Mouse (Mus musculus): Measurements from ENCODE around the gene Olfr324. TPM values are rescaled to one million over a fixed set of nuclear protein-coding genes. Genes with fewer than 3 reads are reported as not detected.

The Olfr324 gene
- total and polyA plus RNA-seq, 3 experiments, result not detected

DNA sequence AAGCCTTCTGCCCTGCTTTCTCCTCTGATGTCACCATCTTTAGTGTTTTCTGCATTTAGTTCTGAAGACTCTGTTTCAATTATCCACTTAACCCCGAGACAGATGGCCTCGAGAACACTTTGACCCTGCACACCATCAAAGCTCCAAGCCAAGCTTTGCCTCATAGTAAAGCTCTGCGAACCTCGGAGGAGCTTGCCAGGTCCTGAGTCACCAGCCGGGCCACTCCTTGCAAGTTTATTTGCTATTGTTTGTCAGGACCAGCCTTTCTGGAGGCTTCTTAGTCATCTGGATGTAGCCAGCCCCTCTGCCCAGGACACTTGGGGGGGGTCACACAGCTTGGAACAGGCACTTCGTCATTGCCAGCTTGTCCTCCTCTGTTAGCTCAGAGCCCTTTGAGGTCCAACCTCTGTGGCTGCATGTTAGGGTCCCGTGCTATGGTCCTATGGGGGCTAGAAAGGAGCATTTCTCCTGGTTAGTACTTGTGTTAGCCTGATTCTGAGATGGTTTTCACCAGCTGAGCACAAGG, 43.3 kb downstream of the Olfr324 start:
- TF ChIP-seq CTCF (IDR thresholded peaks at IDR 0.05) (no peak), POLR2A (IDR thresholded peaks at IDR 0.05; ENCODE audit: insufficient read depth, low read depth, low read length) (no peak), EP300 (IDR thresholded peaks at IDR 0.05; ENCODE audit: insufficient read depth, low read depth, low read length) (no peak)
- H3K4me1 ChIP-seq (ENCODE audit: control insufficient read depth, insufficient read depth, low read length), result no peaks in the 10 kb centered on the region
- no peaks in the 10 kb centered on the region for H3K79me2 ChIP-seq (replicated peaks; ENCODE audit: control insufficient read depth, insufficient read depth, low read length)
- no peak overlapping the region for H3K4me3 ChIP-seq
- H3K27me3 ChIP-seq (ENCODE audit: control insufficient read depth, insufficient read depth, low read length), result peaks cover 3% of the 10 kb centered on the region
- H3K9ac ChIP-seq (ENCODE audit: low read depth, low read length), result no peak overlapping the region
- H3K36me3 ChIP-seq (ENCODE audit: control insufficient read depth, insufficient read depth, low read length), result no peaks in the 10 kb centered on the region
- WGBS, result 44% methylated on average over 7 of the region's 7 CpGs
- DNase-seq, result peak; percentile 24 to 32
- no peak overlapping the region for H3K27ac ChIP-seq
- intact Hi-C loops (cut with DNase I), result loop anchor here (5.0 to 10.0 kb wide), 2 partner anchors 143 to 336 kb away; partner anchors contain the start of gene Olfr332

DNA sequence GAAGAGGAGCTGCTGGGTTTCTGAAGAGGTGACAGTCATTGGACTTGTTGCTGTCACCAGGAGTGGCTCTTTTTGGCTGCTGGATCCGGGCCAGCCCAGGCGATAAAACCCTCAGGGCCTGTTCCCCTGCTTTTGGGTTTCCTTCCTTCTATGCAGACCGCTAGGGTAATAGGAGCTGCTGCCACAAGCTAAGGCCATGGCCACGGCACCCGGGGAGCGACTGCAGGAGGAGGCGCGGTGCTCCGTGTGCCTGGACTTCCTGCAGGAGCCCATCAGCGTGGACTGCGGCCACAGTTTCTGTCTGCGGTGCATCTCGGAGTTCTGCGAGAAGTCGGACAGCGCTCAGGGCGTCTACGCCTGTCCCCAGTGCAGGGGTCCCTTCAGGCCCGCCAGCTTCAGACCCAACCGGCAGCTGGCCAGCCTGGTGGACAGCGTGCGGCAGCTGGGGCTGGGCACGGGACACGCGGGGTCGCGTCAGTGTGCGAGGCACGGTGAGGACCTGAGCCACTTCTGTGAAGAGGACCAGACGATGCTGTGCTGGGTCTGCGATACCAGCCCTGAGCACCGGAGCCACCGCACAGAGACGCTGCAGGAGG, 45.5 kb downstream of the Olfr324 start, which contains the start of gene Trim58:
Gene Trim58 (plus strand): TSS at position 194 of the 596 bp plus-strand sequence.
- TF ChIP-seq CTCF (IDR thresholded peaks at IDR 0.05), result no peak
- no peak for TF ChIP-seq EP300 (IDR thresholded peaks at IDR 0.05; ENCODE audit: insufficient read depth, low read depth, low read length)
- TF ChIP-seq POLR2A (IDR thresholded peaks at IDR 0.05; ENCODE audit: insufficient read depth, low read depth, low read length), result no peak
- H3K36me3 ChIP-seq (ENCODE audit: control insufficient read depth, insufficient read depth, low read length), result no peaks in the 10 kb centered on the region
- DNase-seq, result peak in 1 of 2 experiments; percentile 28
- 2% methylated on average over 34 of the region's 34 CpGs for WGBS
- peak within 1 kb of the TSS; percentile 22; the same call in 1 of the 2 replicates for H3K4me3 ChIP-seq
- peaks cover 3% of the 10 kb centered on the region for H3K27me3 ChIP-seq (ENCODE audit: control insufficient read depth, insufficient read depth, low read length)
- no peaks in the 10 kb centered on the region for H3K79me2 ChIP-seq (replicated peaks; ENCODE audit: control insufficient read depth, insufficient read depth, low read length)
- intact Hi-C loops (cut with DNase I), result no loop called here
- 0 out of 2 replicates have a peak within 1 kb of the TSS, but pooled peaks have one; percentile 11 for H3K9ac ChIP-seq (ENCODE audit: low read depth, low read length)
- no peaks in the 10 kb centered on the region for H3K4me1 ChIP-seq (ENCODE audit: control insufficient read depth, insufficient read depth, low read length)
- H3K27ac ChIP-seq, result no peak within 1 kb of the TSS

GRCm38 (mm10) chr11:58641057-58641456, 46.1 kb downstream of the Olfr324 start:
- Histone ChIP-seq H3K4me3 (no peak overlapping the region), H3K27me3 (ENCODE audit: control insufficient read depth, insufficient read depth, low read length) (peaks cover 3% of the 10 kb centered on the region), H3K27ac (no peak overlapping the region), H3K4me1 (ENCODE audit: control insufficient read depth, insufficient read depth, low read length) (no peaks in the 10 kb centered on the region), H3K36me3 (ENCODE audit: control insufficient read depth, insufficient read depth, low read length) (no peaks in the 10 kb centered on the region), H3K9ac (ENCODE audit: low read depth, low read length) (no peak overlapping the region), H3K79me2 (replicated peaks; ENCODE audit: control insufficient read depth, insufficient read depth, low read length) (no peaks in the 10 kb centered on the region)
- DNase-seq, result no peak
- WGBS, result 38% methylated on average over 13 of the region's 14 CpGs
- TF ChIP-seq CTCF (IDR thresholded peaks at IDR 0.05), result no peak
- no peak for TF ChIP-seq EP300 (IDR thresholded peaks at IDR 0.05; ENCODE audit: insufficient read depth, low read depth, low read length)
- TF ChIP-seq POLR2A (IDR thresholded peaks at IDR 0.05; ENCODE audit: insufficient read depth, low read depth, low read length), result no peak
- intact Hi-C loops (cut with DNase I), result no loop called here

DNA sequence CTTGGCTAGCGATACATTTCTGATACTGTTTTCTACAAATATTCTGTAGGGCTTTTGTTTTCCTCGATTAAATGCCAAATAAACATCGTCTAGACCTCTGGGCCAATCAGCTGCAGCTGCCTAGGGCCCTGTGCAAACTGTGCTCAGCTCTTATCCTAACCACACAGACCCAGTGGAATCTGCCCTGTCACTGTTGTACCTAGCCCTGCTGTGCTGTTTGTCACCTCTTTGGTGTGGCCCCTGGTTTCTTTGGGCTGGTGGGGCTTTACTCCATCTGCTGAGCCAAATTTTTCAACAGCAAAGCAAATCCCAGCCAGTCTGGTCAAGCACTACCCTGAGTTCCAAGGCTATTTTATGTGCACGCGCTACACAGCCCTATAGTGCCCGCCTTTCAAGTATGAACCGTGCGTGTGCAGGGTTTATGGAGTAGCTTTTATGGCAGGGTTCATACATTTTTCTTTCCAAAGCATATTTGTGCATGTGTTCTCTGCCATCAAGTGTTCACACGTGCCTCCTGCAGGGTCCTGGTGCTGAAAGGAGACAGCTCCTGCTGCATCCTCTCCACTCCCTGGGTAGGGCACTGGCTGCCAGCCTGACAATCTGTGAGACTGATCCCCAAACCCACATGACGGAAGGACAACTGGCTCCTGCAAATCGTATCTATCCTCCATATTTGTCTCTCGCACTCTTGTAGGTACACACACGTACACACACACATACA, 46.9 kb downstream of the Olfr324 start:
- Histone ChIP-seq H3K9ac (ENCODE audit: low read depth, low read length) (no peak overlapping the region), H3K36me3 (ENCODE audit: control insufficient read depth, insufficient read depth, low read length) (no peaks in the 10 kb centered on the region), H3K4me1 (ENCODE audit: control insufficient read depth, insufficient read depth, low read length) (no peaks in the 10 kb centered on the region), H3K79me2 (replicated peaks; ENCODE audit: control insufficient read depth, insufficient read depth, low read length) (no peaks in the 10 kb centered on the region), H3K27me3 (ENCODE audit: control insufficient read depth, insufficient read depth, low read length) (peaks cover 3% of the 10 kb centered on the region), H3K27ac (no peak overlapping the region), H3K4me3 (no peak overlapping the region)
- TF ChIP-seq POLR2A (IDR thresholded peaks at IDR 0.05; ENCODE audit: insufficient read depth, low read depth, low read length) (no peak), EP300 (IDR thresholded peaks at IDR 0.05; ENCODE audit: insufficient read depth, low read depth, low read length) (no peak), CTCF (IDR thresholded peaks at IDR 0.05) (no peak)
- WGBS, result 81% methylated on average over 13 of the region's 13 CpGs
- DNase-seq, result no peak
- intact Hi-C loops (cut with DNase I), result no loop called here

DNA sequence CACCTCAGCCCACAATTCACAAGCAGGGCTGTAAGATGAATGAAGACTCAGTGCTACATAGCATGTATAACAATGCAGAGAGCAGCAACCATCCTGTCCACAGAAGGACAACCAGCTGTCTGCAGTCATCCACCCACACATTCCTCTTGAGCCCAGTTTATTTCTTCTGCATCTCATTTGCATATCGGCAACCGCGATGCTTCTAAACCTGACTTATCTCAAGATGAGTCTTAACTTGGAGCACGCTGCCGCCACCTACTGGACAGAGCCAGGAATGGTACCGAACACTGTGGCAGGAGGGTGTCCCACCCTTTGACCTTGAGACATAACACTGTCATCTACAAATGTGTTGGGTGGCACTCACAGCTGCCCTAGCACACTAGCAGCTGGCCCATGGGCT, 48.4 kb downstream of the Olfr324 start:
- intact Hi-C loops (cut with DNase I), result no loop called here
- Histone ChIP-seq H3K9ac (ENCODE audit: low read depth, low read length) (no peak overlapping the region), H3K36me3 (ENCODE audit: control insufficient read depth, insufficient read depth, low read length) (no peaks in the 10 kb centered on the region), H3K4me3 (no peak overlapping the region), H3K27me3 (ENCODE audit: control insufficient read depth, insufficient read depth, low read length) (peaks cover 3% of the 10 kb centered on the region), H3K4me1 (ENCODE audit: control insufficient read depth, insufficient read depth, low read length) (no peaks in the 10 kb centered on the region), H3K27ac (no peak overlapping the region), H3K79me2 (replicated peaks; ENCODE audit: control insufficient read depth, insufficient read depth, low read length) (no peaks in the 10 kb centered on the region)
- peak in 1 of 2 experiments; percentile 30 for DNase-seq
- WGBS, result 29% methylated on average over 6 of the region's 6 CpGs
- TF ChIP-seq CTCF (IDR thresholded peaks at IDR 0.05) (peak; percentile 72), EP300 (IDR thresholded peaks at IDR 0.05; ENCODE audit: insufficient read depth, low read depth, low read length) (no peak), POLR2A (IDR thresholded peaks at IDR 0.05; ENCODE audit: insufficient read depth, low read depth, low read length) (no peak)

Other genes starting within 250 kb of the Olfr324 start
- gene Lypd8, start 216.1 kb upstream of the Olfr324 start, total RNA-seq (2021), result not detected
- gene Lypd8, start 216.1 kb upstream of the Olfr324 start, polyA plus RNA-seq (2012; rRNA removed), result 0.56 and 0.62 TPM in 2 replicates
- not detected for gene 1810065E05Rik, start 174.0 kb upstream of the Olfr324 start, total RNA-seq (2021)
- gene 1810065E05Rik, start 174.0 kb upstream of the Olfr324 start, polyA plus RNA-seq (2012; rRNA removed), result not detected in 2 replicates
- not detected for gene Gm12253, start 162.6 kb upstream of the Olfr324 start, total RNA-seq (2021)
- gene Gm12253, start 162.6 kb upstream of the Olfr324 start, polyA plus RNA-seq (2012; rRNA removed), result not detected in 2 replicates
- gene Lypd9, start 142.2 kb upstream of the Olfr324 start, total RNA-seq (2021), result not detected
- not detected in 2 replicates for gene Lypd9, start 142.2 kb upstream of the Olfr324 start, polyA plus RNA-seq (2012; rRNA removed)
- not detected for gene Olfr30, start 132.8 kb upstream of the Olfr324 start, total RNA-seq (2021)
- not detected in 2 replicates for gene Olfr30, start 132.8 kb upstream of the Olfr324 start, polyA plus RNA-seq (2012; rRNA removed)
- gene Olfr332, start 102.6 kb upstream of the Olfr324 start, total RNA-seq (2021), result not detected
- not detected in 2 replicates for gene Olfr332, start 102.6 kb upstream of the Olfr324 start, polyA plus RNA-seq (2012; rRNA removed)
- not detected for gene Olfr331, start 92.5 kb upstream of the Olfr324 start, total RNA-seq (2021)
- gene Olfr331, start 92.5 kb upstream of the Olfr324 start, polyA plus RNA-seq (2012; rRNA removed), result not detected in 2 replicates
- not detected for gene Olfr330, start 60.3 kb upstream of the Olfr324 start, total RNA-seq (2021)
- not detected in 2 replicates for gene Olfr330, start 60.3 kb upstream of the Olfr324 start, polyA plus RNA-seq (2012; rRNA removed)
- not detected for gene Olfr329-ps, start 48.7 kb upstream of the Olfr324 start, total RNA-seq (2021)
- gene Olfr329-ps, start 48.7 kb upstream of the Olfr324 start, polyA plus RNA-seq (2012; rRNA removed), result 0.15 and 0.27 TPM in 2 replicates
- not detected for gene Olfr328, start 39.5 kb upstream of the Olfr324 start, total RNA-seq (2021)
- gene Olfr328, start 39.5 kb upstream of the Olfr324 start, polyA plus RNA-seq (2012; rRNA removed), result not detected in 2 replicates
- not detected for gene Olfr224, start 24.6 kb upstream of the Olfr324 start, total RNA-seq (2021)
- 0.61 and 1.3 TPM in 2 replicates for gene Olfr224, start 24.6 kb upstream of the Olfr324 start, polyA plus RNA-seq (2012; rRNA removed)
- not detected for gene Olfr325, start 17.4 kb upstream of the Olfr324 start, total RNA-seq (2021)
- gene Olfr325, start 17.4 kb upstream of the Olfr324 start, polyA plus RNA-seq (2012; rRNA removed), result not detected in 2 replicates
- gene 2210407C18Rik, start 21.0 kb downstream of the Olfr324 start, total RNA-seq (2021), result 10 to 100 TPM in 1 of 2 experiments, 1 to 10 TPM in 1; 7.6 to 11.4 TPM
- gene 2210407C18Rik, start 21.0 kb downstream of the Olfr324 start, polyA plus RNA-seq (2012; rRNA removed), result 1.5 and 3.6 TPM in 2 replicates
- gene Olfr323, start 35.4 kb downstream of the Olfr324 start, total RNA-seq (2021), result not detected
- not detected in 2 replicates for gene Olfr323, start 35.4 kb downstream of the Olfr324 start, polyA plus RNA-seq (2012; rRNA removed)
- gene Trim58, start 45.4 kb downstream of the Olfr324 start, total RNA-seq (2021), result under 1 TPM in 1 of 2 experiments, not detected in 1; 0.20 TPM
- 0.06 TPM in 1 of 2 replicates, not detected in the other for gene Trim58, start 45.4 kb downstream of the Olfr324 start, polyA plus RNA-seq (2012; rRNA removed)
- not detected for gene Olfr322, start 63.7 kb downstream of the Olfr324 start, total RNA-seq (2021)
- gene Olfr322, start 63.7 kb downstream of the Olfr324 start, polyA plus RNA-seq (2012; rRNA removed), result not detected in 2 replicates
- not detected for gene Olfr320, start 86.0 kb downstream of the Olfr324 start, total RNA-seq (2021)
- gene Olfr320, start 86.0 kb downstream of the Olfr324 start, polyA plus RNA-seq (2012; rRNA removed), result not detected in 2 replicates
- not detected for gene Olfr319, start 104.0 kb downstream of the Olfr324 start, total RNA-seq (2021)
- gene Olfr319, start 104.0 kb downstream of the Olfr324 start, polyA plus RNA-seq (2012; rRNA removed), result not detected in 2 replicates
- not detected for gene Olfr318, start 128.9 kb downstream of the Olfr324 start, total RNA-seq (2021)
- not detected in 2 replicates for gene Olfr318, start 128.9 kb downstream of the Olfr324 start, polyA plus RNA-seq (2012; rRNA removed)
- gene Olfr317, start 144.1 kb downstream of the Olfr324 start, total RNA-seq (2021), result not detected
- not detected in 2 replicates for gene Olfr317, start 144.1 kb downstream of the Olfr324 start, polyA plus RNA-seq (2012; rRNA removed)
- gene Olfr316, start 157.6 kb downstream of the Olfr324 start, total RNA-seq (2021), result not detected
- not detected in 2 replicates for gene Olfr316, start 157.6 kb downstream of the Olfr324 start, polyA plus RNA-seq (2012; rRNA removed)
- gene Olfr315, start 178.1 kb downstream of the Olfr324 start, total RNA-seq (2021), result not detected
- not detected in 2 replicates for gene Olfr315, start 178.1 kb downstream of the Olfr324 start, polyA plus RNA-seq (2012; rRNA removed)
- gene Olfr314, start 187.8 kb downstream of the Olfr324 start, total RNA-seq (2021), result not detected
- not detected in 2 replicates for gene Olfr314, start 187.8 kb downstream of the Olfr324 start, polyA plus RNA-seq (2012; rRNA removed)
- not detected for gene Fam183b, start 206.8 kb downstream of the Olfr324 start, total RNA-seq (2021)
- 0.76 and 0.78 TPM in 2 replicates for gene Fam183b, start 206.8 kb downstream of the Olfr324 start, polyA plus RNA-seq (2012; rRNA removed)
- not detected for gene Olfr313, start 219.9 kb downstream of the Olfr324 start, total RNA-seq (2021)
- not detected in 2 replicates for gene Olfr313, start 219.9 kb downstream of the Olfr324 start, polyA plus RNA-seq (2012; rRNA removed)
- gene Olfr312, start 234.1 kb downstream of the Olfr324 start, total RNA-seq (2021), result not detected
- not detected in 2 replicates for gene Olfr312, start 234.1 kb downstream of the Olfr324 start, polyA plus RNA-seq (2012; rRNA removed)
- gene Olfr311, start 244.1 kb downstream of the Olfr324 start, total RNA-seq (2021), result not detected
- gene Olfr311, start 244.1 kb downstream of the Olfr324 start, polyA plus RNA-seq (2012; rRNA removed), result not detected in 2 replicates